Mouse (Mus musculus) A20 (cell line): ENCODE results near the gene Kcnj11.
A peak's percentile ranks its signal among the peaks of the same experiment; 100 is the strongest.

Experiments
- DNase-seq: peaks from one replicate; pipeline ENCODE4 v3.0.0-alpha.2; 2011; ENCODE audit warnings: low read depth, low spot score

The Kcnj11 gene

DNA sequence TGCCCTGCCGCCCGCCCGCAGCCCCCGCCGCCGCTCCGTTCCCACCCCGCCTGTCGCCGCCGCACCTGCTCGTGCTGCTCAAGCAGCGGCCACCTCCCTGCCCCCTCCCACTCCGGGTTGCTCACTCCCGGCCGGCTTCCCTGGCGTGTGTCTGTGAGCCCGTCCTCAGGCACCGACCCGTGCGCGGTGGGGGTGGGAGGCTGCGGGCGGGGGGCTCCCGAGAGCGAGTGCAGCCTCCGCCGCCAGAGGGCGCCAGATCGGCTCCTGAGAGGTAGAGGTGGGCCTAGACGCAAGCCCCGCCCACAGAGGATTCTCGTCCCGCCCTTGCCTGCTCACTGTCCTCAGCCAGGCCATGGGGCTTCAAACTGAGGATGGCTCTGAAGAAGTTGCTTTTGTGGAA, at the start of gene Kcnj11:
TSS of gene Kcnj11 (minus strand) at position 202 of the 400 bp plus-strand sequence.
- DNase-seq: peak; percentile 76

DNA sequence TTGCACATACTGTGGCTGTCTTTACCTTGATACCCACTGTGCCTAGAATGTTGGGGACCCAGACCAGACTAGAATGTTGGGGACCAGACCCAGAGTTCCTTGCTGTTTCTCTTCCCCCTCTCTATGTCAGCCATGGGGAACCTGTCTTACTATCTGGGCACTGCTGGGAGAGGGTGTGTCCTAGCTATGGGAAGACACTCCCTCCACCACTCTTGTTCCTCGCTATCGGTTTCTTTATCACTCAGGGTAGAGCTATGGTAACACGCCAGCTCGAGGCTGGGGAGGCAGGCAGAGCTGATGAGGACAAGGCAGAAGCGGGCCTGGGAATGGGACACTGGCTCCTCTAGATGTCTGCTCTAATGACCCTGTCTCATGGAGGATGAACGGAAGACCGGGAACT, 46.9 kb upstream of the Kcnj11 start:
- DNase-seq: peak; percentile 15

DNA sequence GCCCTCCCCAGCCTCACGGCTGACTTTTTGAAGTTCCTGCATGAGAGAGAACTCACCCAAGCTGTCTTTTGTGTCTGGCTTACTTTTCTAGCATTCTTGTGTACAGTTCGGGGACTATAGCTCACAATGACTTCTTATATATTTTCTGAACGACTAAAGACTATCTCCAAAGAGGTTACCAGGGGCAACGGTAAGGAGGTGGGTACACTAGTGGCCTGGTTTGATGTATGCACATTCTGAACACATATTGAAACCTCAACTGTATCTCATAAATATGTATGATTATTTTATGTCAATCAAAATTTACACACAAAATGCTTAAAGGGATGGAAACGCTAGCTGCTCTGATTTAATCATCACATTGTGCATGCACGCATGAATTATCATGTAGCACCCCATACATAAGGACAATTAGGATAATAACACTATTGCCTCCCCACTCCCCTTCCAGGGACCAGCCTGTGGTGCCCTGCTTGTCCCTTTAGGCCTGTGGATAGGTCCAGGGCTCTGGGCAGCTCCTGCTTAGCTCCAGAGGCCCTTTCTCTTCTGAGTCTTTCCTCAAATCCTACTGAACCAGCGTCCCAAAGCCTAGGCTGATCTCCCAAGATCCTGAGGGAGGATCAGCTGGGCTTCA, 46.2 kb upstream of the Kcnj11 start:
- no peak for DNase-seq

DNA sequence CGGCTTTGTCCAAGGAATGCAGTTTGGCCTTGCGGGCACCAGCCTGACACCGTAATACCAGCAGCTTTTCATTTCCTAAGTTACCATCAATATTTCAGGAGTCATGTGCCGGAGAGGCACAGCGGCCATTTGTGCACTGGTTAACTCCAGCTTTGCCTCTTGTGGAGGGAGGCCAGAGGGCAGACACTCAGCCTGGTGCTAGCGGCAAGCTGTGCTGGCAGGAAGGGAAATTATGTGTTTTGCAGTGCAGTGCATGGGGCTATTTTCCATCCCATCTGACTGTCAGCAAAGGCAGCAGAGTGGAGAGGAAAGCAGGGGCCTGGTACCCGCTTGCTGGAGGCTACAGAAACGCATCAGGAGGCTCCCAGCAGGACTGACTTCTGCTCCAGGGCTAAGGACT, 43.5 kb upstream of the Kcnj11 start:
- no peak for DNase-seq

DNA sequence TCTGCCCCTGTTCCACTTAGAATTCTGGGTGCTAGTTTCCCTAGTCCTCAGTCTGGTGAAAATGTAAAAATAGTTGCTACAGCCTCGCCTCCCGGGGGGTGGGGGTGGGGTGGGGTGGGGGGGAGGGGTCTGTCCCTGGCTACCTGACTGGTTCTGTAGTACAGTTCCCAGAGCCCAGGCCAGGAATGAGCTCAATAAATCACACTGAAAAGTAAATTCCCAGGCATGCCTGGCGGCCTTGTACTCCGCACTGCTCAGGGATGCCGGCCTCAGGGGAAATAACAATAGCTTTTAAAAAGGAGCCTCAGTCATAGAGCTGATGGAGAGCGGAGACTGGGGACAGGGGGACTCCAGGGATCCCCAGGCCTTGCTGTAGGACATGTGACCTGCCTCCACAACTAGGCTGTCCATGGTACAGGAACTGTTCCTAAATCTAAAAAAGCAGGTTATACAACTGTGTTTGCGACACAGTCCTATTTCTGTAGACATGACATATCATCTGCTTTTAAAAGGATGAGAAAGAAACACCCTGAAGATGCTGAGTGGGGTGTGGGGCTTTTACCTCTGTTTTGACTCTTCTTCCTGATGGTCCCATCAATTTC, 37.9 kb upstream of the Kcnj11 start:
- no peak for DNase-seq

DNA sequence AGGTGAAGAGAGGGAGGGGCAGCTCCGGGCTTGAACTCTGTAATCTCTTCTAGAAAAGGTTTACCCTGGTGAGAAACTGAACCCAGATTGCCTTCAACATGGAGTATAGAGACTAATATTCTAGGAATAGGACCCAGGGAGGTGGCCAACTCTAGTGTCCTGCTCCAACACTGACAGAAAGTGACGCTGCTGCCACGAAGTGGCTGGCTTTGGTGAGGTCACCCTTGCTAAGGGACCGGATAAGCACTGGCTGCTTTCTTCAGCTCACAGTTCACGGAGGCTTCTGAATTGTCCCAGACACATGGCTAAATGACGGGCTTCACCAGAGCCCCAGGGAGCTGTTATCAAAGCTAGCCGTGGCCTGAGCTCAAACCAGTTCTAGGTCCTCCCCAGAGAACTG, 33.3 kb upstream of the Kcnj11 start:
- DNase-seq: no peak

DNA sequence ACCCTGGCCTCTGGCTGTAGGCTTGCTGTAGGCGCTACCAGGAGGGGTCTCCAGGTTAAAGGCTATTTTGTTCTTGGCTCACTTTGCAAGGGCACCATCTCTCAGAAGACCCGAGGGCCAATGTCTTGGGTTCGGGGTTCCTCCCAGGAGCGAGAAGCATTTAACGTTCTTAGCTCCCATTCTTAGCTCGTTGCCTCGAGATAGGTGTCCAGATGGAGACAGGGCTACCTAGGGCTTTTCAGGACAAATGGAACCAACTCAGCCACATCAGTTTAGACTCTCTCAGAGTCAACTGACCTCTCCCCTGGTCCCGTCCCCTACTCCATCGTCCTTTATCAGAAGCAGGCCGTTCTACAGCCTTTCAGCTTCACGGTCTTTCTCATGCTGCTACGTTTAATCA, 31.7 kb upstream of the Kcnj11 start:
- DNase-seq: no peak

DNA sequence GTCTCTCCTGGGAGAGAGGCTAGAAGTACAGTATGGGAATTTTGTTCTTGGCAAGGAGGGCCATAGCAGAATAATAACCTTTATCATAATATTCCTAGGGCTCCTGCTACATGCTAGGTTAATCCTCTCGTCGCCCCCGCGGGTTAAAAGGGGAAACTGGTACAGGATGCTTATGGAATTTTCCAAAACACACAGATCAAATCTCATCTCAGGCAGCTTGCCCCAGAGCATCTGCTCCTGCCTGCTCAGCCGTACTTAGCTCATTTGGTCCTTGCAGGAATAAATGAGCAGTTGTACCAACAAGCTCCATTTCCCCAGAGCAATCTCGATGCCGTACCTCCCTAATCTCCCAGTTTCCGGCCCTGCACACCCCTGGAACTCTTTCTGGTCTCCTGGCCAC, 31.2 kb upstream of the Kcnj11 start:
- DNase-seq: no peak

DNA sequence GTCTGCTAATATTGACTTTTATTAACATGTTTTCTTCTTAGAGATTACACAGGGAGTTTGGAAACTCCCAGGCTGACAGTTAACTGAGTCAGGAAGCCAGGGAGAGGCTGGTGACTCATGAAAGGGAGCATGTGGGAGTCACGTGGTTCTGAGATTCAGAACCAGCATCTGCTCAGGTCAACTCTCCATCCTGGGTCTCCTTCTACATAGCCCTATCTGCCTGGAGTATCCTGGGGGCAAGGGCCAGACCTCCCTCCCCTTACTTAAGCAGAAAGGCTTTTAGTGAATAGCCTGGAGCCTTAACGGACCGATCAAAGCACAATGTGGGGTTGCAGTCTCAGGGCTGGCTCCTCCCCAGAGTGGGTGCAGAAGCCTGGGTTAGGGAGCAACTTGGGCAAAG, 30.7 kb upstream of the Kcnj11 start:
- DNase-seq: no peak

DNA sequence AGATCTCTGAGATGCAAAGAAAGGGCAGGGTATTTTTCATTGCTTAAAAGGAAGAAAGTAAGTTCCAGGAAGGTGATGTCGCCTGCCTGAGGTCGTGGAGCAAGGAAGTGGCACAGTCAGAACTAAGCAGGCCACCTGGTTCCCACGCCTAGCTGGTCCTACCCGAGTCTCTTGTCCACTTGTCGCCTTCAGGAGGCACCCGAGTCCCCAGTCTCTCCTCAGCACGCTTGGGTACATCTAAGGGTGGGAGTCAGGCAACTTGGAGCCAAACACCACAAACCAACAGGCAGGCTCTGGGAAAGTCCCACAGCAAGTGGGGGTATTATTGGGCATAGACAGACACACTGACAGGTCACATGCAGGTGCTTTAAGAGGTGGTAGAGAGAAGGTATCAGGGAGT, 30.2 kb upstream of the Kcnj11 start:
- no peak for DNase-seq

DNA sequence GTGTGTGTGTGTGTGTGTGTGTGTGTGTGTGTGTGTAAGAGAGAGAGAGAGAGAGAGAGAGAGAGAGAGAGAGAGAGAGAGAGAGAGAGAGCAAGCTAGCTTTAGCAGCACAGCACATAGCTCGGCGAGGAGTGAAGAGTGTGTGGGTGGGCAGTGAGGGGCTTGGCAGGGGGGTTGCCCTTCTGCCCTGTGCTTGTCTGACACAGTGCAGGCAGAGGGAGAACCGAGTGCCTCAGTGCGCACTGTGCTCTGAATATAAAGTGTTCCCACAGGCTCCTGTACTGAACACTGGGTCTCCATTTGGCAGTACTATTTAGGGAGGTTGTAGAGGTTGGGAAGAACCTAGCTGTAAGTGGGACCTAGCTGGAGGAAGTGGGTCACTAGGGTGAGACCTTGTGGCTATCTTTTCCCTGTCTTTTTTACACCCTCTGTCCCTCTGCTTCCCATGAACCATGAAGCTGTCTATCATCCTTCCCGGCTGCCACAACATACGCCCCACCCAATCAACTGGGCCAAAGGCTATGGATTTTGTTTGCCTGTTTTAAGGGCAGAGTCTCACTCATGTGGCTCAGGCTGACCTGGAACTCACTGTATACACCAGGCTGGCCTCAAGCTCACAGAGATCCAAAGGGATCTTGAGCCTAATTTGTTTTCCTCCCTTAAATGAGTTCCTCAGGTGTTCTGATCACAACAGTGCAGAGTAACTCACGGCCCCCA, 29.1 kb upstream of the Kcnj11 start:
- no peak for DNase-seq

DNA sequence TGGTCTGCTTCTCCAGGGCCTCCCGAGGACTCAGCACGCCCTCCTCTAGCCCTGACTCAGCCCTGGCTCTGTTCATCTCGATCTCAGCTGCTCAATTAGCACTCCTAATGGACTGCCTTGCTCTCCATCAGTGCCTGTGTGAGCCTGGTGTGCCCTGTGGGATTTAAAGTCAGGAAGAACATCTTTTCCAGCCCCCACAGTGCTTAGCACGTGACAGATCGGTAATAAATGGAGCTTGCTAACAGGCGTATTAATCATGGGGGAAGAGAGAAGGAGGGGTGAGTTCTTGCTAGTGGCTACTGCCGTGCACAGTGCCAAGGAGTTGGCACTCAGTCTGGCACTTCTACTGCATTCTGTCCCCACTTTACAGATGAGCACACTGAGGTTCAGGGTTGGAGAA, 27.6 kb upstream of the Kcnj11 start:
- DNase-seq: no peak

DNA sequence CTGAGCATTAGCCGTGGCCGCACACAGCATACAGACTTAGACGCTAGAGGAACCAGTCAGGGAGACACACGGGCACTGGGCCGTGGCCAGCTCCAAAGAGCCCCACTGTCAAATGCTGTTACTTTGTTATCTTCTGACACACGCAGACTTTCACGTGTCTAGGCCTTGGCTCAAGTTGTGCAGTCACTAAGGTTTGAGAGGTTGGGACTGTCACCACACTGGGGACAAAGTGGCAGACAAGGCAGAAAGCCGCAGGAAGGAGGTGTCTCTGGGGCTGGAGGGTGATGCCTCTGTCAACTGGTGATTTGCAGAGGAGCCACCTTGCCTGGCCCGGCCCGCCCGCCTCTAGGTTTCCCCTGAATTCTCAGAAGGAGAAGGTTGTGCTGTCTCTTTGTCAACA, 24.8 kb upstream of the Kcnj11 start:
- no peak for DNase-seq

DNA sequence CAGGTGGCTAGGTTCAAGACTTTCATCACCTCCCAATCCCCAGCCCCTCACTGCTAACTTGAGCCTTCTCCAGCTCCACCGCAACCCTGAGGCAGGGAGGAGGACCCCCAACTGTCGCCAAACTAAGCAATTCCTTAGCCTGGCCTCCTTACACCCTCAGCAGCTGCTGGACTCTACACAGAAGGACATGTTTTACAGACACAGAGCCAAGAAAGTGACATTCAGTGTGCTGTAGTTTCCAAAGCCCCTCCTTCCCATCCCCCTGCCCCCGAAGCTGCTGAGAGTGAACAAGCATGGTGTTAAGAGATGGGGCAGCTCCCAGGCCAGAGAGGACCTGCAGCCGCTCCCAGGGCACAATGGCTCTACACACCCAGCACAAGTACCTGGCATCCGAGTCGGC, 23.9 kb upstream of the Kcnj11 start:
- DNase-seq: no peak

DNA sequence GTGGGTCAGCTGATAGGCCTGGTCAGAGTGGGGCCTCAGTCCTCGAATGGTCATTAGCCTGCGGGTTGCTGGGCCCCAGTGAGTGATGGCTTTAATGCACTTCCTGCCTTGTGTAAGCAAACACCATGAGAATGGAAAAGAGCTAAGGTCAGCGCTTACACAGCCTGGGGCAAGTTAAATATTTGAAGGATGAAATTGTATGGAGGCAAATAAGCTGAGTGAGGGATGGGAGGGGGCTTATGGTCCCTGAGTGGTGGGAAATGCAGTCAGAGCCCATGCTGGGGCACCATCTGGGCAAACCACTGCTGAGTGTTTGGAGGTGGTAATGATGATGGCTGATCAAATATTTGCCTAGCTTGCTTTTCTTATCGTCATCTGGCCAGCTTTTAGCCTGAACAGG, 22.4 kb upstream of the Kcnj11 start:
- no peak for DNase-seq

DNA sequence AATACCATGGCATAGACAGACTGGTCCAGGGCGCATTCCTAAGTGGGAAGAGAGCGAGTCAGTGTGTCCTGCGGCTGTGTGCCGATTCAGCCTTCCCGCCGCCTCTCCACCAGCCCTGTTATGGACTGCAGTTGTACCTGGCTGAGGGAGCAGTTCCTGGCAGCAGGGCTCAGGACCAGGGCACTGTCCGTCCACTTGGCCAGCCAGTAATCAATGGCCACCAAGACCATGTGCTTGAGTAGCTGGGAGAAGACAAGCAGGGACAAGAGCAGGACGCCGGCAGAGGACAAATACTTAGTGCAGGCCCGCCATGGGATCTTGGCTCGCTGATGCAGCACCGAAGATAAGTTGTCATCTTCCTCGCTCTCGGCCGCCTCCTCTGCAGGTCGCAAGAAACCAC, 16.5 kb upstream of the Kcnj11 start:
- no peak for DNase-seq

DNA sequence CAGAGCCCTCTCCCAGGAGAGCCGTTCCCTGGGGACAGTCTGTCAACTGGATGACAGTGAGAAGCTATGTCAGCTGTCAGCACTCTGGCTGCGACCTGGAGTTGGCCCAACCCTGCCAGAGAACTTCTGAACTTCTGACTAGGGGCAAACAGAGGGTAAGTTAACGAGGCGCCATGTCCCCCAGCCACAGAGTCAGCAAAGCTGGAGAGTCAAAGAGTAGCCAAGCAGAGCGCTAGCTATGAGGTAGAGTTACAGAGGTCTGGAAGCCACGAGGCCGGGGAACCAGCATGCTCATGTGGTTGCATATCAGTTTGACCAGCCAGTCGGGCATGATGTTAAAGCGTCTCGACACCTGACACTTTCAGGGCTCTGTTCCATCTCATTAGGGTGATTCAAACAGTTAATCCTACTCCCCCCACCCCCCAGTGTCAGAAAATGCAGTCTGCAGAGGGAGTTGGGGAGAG, 15.6 kb upstream of the Kcnj11 start:
- no peak for DNase-seq

DNA sequence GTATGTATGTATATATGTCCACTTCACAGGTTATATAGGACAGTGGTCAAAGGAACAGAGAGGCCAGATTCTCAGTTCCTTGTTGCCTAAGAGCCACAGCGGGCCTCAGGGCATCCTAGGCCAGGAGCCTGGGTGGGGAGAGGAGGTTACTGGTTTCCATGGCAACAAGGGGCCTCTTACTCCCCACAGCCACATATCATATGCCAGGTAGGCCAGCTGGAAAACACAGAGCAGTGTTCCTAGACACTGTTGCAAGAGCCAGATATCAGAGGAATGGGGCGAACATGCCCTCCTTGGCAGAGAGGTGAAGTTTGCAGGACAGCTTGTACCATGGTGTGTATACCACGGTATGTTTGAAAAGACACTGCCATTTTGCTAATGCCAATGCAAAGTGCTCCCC, 12.9 kb upstream of the Kcnj11 start:
- DNase-seq: no peak

DNA sequence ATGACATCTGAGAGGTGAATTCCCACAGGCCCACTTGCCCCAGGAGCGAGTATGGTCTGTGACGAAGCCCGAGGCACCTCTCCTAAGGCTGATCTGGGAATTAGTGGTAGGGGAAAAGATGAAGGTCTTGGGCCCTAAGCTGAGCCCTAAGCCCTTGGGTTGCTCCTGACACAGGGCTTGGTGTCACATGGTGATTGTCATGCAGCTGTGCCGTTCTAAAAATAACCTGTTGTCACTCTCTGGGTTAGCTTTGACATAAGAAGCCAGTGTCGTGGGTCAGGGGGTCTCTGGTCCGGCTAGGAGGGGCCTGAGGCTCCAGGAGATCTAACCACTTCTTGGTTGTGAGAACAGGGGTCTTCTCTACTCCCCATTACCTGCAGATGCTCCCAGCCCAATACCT, 11.4 kb upstream of the Kcnj11 start:
- peak; percentile 14 for DNase-seq

DNA sequence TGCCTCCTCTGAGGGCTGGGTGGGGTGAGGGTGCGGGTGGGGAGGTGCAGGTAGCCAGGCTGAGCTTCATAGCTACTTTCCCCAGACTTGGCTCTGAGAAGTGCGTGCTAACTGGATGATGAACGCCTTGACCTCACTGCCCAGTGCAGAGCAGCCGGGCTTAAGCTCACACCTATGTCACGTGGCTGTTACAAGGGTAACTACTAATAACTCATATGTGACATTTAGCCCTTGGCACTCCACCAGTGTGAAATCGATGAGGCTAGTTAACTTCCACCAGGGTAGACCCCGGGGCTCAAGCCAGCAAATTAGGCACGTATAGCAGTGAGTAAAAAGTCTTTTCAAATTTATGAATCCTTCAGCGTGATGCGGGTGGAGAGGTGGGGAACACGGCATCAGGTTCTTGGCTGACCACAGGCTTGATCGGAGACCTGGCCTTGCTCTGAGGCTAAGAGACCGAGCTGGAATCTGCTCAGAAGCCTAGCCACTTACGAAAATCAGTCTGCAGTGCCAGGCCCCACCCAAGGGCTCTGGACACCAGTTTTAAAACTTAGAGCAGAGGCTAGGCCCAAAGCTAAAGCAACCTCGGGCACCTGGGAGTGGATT, 10.8 kb upstream of the Kcnj11 start:
- DNase-seq: no peak

DNA sequence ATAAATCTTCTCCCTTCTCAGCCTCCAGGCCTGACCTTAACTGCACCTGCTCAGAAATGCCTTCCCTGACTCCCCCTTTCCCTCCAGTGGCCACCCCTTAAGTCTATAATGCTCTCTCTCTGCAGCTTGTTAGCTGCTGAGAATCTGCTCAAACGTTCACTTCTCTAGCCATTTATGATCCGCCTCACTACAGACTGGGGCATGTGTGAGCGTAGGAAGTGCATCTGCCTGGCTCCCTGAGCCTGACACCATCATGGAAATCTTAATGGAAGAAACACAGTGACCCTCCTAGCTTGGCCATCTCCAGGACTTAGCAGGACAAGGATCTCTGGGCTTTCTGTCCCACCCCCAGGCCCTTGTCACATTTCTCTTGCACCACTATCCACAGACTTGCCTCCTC, 9.5 kb upstream of the Kcnj11 start:
- DNase-seq: no peak

DNA sequence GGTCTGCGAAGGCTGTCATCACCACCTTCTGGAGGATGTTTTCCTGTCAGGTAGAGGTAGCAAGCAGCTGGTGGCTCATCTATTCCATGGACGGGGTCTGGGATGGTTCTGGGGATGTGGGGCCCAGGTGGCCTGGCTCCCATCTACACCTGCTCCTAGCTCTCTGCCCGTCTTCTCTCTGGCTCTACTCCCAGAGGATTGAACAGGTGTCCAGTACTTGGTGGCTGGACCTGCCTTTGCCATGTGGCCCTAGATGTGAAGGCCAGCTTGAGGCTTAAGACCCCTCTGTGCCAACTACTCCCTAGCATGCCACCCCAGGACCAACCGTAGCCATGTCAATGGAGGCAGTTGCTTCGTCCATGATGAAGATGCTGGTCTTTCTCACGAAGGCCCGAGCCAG, 4.9 kb upstream of the Kcnj11 start:
- DNase-seq: no peak
